Mouse (Mus musculus): ENCODE results near the gene Crtap. TPM values are rescaled to one million over a fixed set of nuclear protein-coding genes. Genes with fewer than 3 reads are reported as not detected.
"Not testable (repeated sequence)": the region's sequence is repeated elsewhere in the genome, so short reads cannot be mapped to it uniquely, and the experiment has no call there.

Crtap gene
- total RNA-seq, 2 experiments from 2014 or later = 5.7 to 6.6 TPM

DNA sequence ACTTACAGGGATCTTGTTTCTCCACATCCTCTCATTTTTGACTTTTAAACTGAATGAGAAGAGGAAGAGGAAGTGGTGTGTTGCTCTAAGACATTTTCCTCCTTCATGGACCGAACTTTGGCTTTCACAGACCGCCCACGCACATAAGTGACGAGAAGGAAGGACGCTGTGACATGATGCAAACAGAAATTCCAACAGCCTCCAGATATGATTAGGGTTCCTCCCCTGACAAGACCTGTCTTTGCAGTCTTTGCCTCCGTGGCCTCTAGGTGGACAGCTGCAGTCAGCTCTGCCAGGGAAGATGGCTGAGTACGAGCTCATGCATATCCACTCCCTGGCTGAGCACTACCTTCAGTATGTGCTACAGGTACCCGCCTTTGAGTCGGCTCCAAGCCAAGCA, 60.6 kb downstream of the Crtap start, which contains the start of gene Bcl2a1c:
Gene Bcl2a1c, plus strand, starts transcription at position 281 of the 400 bp plus-strand sequence.
- DNase-seq (ENCODE audit: low spot score in 2 of 2) = not testable (repeated sequence)

- DNase-seq (ENCODE audit: low spot score in 2 of 2) = not testable (repeated sequence)
These were observed 62.1 kb downstream of the Crtap start for GRCm38 (mm10) chr9:114328332-114328731.

DNA sequence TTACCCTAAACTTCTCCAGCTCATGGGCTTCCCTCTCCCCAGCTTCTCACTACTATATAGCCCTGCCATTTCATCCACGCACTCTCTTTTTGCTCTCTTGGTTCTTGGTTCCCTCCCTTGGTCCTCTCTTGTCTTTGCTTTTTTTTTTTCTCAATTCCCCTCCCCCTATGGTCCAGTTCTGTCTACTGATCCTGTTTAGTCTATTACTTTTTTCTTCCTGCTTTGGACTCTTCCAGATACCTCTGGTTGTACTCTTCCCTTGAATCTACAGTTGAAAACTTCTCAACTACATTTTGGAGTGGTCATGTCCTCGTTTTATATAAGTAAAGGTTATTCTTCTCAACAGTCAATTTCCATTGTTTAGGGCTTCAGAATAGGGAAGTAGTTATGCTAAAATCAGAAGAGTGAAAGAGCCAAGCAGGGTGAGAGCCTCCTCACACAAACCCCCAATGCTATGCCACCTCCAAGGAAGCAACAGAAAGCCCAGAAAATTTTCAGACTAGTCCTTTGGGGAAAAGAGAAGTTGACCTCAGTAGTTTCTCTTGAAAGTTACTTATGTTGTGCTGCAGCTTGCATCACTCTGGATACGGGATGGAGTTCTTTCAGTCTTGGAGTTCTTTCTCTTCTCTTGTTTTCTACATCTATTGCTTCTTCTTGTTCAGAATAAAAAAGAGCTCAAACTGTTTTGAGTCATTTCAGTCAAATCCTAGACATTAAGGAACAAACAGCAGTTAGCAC, 64.3 kb downstream of the Crtap start:
- no peak for DNase-seq (ENCODE audit: low spot score in 2 of 2)

Other genes with a start within 250 kb of the Crtap start
- not detected for gene Bcl2a1c, start 60.5 kb downstream of the Crtap start, total RNA-seq (2021)
- gene Glb1, start 10.4 kb upstream of the Crtap start, total RNA-seq (2021) = 10 to 100 TPM; 23.3 to 25.5 TPM
- 10 to 100 TPM; 12.9 to 13.4 TPM for gene Tmppe, start 10.4 kb upstream of the Crtap start, total RNA-seq (2021)
- not detected for gene Ccr4, start 114.2 kb upstream of the Crtap start, total RNA-seq (2021)
- not detected for gene C130032M10Rik, start 125.0 kb upstream of the Crtap start, total RNA-seq (2021)
- gene Trim71, start 173.7 kb upstream of the Crtap start, total RNA-seq (2021) = under 1 TPM; 0.84 to 0.95 TPM
- 10 to 100 TPM; 45.2 to 45.3 TPM for gene Cnot10, start 249.5 kb upstream of the Crtap start, total RNA-seq (2021)